Mouse (Mus musculus) embryo, embryonic 11.5 days (tissue): ENCODE measurements around the gene Nr5a2.

Experiments used
- DNase-seq: peaks from one replicate; pipeline ENCODE4 v3.0.0-alpha.2; 2012; ENCODE audit warnings: low read depth, low spot score

Nr5a2 gene

DNA sequence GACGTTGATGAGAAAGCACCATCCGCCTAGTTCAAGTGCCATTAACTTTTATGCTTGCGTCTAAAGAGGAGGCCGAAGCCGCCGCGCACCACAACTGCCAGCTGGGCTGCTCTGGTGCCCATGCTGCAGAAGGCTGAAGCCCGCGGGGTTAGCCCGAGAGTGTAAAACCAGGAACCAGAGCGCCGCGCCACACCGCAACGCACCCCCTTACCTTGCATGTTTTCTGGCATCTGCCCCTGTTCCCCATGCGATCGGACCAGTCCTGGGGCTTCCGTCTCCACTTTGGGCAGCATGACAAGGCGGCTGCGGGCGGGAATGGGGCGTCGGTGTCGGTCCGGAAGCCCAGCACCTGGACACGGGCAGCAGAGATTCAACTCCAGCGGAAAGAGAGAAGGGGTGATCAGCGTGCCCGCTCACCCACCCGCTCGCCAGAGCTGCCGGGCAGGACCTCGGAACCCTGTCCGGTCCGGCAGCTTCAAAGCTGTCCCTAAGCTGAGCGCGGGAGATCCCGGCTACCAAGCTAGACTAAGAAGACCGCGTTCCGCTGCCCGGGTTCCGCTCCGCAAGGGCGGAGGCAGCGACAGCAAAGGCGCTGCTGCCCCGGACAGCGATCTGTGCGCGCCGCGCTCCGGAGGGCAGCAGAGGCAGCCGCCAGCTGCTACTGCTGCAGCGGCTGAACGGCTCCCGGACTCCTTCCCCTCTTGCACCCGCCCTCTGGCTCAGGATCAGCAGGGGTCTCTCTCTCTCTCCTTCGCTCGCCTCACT, 11.6 kb downstream of the Nr5a2 start:
- DNase-seq, result peak; percentile 47

DNA sequence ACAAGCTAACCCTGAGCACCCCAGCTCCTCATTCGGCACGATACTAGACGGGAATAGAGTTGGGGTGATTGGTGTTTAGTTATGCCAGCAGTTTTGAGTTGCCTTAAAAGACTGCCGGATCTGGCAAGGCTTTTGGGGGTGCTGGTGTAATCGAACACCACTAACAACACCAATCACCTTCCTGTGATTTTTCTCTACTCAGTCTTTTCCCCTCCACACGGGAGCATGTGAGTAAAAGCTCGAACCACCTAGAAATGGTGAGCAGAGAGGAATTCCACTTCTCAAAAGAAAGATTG, 12.2 kb downstream of the Nr5a2 start:
- DNase-seq, result no peak

DNA sequence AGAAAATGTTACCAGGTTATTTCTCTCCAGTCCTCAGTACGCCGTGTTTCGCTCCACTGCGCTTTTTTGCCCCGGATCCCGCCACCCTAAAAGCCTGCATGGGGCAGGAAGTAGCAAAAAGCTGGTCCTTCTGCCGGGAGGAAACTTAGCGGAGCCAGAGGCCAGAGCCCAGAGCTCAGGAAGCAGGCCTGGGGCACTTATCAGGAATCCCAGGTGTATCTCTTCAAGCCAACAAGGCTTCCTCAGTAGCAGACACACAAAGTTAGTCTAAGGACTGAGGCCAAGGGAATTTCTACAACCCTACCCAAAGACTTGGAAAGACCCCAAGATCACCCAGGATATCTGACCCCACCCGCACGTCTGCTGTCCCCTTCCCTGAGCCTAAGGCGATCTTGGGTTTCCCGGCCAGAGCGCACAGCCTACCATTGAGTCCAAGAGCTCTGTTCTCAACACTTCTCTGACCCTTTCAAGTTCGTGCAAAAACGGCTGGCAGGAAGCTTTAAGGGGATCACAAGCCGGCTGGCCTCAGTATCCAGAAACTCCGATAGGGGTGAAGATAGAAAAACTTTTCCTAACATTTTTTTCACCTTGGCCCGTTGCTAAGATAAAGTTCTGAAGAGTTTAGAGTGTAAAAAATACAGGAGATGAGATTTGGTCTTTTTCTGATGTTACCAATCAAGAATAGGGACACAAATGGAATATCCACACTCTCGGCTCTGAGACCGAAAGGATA, 12.7 kb downstream of the Nr5a2 start:
- DNase-seq, result no peak

DNA sequence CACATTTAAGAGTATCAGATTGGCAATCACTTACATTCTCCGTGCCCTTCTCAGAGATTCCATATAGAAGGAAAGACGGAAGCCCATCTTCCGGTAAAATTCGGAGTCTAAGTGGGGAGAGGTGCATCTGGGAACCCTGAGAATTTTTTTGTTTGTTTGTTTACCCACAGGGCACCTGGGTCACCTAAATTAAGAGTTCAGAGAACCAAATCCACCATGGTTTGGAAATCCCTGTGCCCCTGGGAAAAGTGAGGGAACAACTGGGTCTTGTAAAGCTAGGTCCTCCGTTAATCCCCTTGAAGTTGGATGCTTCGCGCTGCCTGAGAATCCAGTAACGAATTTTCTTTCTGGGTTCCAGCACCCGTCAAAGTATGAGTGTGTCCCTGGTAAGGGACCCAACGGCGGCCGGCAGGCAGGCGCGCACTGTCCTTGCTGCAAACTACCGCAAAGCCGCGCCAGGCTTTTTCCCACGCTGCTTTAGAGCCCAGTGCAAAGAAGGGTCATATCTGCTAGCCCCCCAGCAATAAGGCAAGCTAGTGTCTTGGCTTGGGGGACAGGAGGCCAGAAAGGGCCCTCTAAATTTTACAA, 13.3 kb downstream of the Nr5a2 start:
- no peak for DNase-seq

DNA sequence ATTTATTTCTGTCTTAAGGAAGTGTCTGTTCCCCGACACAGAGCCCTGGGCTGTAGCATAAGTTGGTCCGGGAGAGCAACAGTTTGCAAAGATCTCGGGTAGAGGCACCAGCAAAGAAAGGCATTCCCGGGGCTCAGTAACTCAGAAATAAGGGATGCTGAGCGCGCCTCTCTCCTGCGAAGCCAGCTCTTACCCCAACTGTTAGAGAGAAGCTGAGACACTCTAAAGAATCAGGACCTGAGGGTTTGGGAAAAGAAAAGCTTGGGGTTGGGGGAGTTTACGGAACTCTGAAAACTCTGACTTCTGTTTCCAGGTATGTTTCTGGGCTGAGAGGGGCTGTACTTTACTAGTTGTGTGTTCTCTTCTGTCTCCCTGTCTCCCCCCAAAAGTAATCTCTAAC, 13.8 kb downstream of the Nr5a2 start:
- no peak for DNase-seq

DNA sequence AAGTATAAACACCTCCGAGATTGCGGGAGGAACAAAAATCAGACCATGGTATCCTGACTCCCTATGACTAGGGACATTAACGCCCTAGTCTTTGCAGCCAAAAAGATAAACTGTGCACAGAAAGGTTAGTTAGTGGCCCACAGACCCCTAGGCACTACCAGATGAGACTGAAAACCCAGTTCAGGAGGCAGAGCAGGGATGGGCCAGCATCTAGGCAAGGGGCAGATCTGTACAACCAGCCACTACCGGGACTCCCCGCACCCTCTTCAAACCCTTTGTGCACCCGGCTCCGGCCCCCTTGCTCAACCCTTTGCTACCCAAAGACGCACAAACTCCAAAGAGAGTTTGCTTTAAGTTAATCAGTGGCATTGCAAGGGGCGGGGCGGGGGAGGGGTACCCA, 14.4 kb downstream of the Nr5a2 start:
- DNase-seq, result no peak

DNA sequence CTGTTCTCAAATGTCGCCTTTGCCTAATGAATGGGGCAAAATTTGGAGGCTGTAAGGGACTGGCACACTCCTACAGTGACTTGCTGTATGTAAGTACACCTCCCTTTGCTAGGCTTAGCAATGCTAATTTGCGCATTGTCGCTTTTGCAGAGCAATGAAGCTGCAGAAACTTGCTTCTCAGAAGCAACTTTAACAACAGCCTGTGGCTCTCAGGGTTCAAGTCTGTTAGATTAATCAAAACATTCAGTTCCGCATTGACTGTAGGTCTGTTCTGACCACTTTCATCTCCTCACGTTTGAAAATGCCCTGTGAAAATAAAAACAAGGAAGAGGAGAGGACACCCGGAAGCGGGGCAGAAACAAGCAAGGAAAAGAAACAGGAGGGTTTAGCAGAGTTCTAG, 14.8 kb downstream of the Nr5a2 start:
- no peak for DNase-seq

DNA sequence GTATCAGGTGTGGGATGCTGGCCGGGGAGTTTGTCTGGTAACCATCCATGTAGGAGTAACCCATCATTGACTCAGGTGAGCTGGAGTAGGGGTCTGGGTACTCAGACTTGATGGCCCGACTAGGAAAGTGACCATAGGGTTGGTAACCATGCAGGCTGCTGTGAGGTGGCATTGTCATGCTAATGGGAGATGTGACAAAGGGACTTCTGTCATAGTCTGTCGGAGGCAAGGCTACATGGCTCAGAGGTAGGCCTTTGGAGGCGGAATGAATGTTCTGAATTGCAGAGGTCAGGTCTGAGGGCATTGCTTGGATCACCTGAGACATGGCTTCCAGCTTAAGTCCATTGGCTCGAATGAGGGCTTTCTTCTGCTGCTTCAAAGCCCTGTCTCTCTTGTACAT, 19.6 kb downstream of the Nr5a2 start:
- DNase-seq, result no peak

DNA sequence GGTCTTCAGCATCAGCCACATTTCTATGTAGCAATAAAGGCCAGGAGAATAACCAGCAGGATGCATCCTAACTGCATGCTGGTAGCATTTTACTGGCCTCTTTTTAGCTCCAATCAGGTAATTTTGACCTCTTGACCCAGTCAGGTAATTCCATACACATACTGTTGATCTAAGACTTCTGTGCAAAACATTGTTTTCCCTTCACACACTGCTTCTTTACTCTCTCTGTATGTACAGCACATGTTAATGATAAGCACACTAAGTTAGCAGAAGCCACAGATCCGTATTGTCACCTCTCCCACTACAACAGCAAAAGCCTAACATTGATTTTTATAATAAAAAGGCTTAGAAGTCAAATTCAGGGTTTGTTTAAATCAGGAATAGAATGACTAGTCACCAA, 21.0 kb downstream of the Nr5a2 start:
- no peak for DNase-seq

DNA sequence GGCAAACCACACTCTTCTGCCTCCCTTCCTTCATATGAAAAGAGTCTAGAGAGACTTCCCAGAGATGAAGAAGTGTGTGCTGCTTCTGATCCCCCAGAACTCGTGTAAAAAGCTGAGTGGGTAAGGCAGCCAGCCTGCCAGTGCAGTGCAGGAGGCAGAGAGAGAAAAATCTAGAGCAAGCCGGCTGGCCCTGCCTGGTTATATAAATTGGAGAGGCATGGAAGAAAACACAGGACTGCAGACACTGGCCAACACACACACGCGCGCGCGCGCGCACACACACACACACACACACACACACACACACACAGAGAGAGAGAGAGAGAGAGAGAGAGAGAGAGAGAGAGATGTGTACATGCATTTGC, 24.3 kb downstream of the Nr5a2 start:
- DNase-seq, result no peak

DNA sequence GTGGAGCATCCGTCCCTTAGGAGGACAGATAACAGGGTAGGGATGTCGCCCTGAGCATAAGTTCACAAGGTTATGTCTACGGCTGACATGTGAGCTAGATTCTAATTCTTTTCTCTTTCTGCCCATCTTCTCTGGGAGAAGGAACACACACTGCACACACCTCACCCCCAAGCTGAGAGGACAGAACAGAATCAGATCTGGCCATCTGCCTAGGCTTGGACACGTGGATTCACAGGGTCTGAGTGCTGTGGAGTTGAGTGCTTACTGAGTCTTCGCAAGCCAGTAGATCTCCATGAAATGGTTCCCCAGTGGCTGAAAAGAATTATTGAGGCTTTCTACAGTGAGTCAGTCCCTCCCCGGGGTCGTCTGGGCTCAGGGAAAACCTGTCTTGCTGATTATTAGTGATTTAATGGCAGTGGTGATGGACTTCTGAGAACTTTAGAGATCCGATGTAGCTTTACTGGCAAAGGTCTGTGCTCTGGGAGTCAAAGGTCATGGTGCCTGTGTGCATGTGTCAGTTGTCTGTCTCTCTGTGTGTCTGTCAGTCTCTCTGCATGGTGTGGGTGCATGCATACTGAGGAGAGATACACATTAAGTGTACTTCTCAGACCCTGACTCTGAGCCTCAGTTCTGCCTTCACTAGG, 24.8 kb downstream of the Nr5a2 start:
- no peak for DNase-seq

DNA sequence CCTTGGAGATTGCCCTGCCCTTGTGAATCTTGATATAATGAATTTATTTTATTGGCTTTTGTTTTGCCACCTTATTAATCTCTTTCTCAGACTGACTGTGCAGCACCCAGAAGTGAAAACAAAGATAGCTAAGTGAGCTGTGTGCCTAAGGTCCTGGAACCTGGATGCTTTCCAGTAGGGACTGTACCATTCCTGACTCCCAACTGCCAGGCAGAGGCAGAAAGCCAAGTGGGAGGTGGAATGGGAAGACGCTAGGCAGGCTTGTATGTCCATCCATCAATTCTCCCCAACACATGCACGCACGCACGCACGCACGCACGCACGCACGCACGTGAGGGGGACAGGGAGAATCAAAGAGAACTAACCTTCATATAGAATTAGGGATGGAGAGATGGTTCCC, 26.2 kb downstream of the Nr5a2 start:
- no peak for DNase-seq

DNA sequence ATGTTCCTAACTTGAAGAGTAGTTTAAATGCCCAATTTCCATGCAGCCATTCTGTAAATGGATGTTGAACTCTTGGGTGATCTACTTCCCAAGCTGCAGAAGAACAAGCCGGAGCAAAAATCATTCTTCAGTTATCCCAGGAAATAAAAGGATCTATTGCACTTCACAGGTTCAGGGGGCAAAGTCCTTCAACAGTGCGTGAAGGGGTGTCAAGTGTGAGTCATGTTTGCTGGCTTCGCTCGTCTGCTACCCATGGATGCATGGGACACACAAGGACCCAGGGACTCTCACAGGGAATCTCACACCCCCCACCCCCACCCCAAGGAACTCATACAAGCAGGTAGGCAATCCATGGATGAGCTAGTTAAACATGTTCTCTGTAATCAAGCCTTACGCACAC, 29.2 kb downstream of the Nr5a2 start:
- DNase-seq, result no peak

DNA sequence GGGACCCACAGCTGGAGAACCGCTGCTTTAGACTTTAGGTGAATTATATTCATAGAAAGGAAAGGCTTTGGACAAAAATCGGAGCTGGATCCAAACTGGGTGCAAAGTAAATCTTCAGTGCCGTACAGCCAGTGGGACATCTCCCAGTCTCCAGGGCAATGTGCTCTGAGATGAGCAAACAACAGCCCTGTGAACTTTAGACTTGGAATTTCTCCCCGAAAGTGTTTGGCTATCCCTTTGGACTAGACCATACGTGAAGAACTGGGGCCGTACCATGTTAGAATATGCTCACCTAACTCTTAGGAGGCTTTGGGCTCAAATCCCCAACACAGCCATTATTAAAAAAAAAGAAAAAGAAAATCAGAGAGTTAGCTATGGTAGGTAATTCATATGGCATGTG, 30.5 kb downstream of the Nr5a2 start:
- no peak for DNase-seq

DNA sequence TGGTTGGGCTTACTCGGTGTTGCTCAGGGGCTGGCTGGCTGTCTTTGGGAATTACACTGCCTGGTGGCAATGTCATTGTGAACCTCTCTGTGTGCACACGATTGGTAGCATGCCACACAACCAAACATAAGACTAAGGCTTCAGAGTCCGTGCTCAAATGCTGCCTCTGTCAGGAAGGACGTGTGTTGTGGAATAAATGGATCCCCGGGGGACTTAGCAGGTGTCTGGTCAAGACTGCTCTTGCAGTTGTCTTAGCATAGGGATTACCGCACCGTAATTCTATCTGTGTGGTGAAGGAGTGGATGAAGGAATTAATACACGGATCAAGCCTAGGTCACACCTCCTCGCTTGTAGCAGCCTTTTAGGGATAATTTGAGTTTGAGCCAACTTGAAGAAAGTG, 32.8 kb downstream of the Nr5a2 start:
- no peak for DNase-seq

DNA sequence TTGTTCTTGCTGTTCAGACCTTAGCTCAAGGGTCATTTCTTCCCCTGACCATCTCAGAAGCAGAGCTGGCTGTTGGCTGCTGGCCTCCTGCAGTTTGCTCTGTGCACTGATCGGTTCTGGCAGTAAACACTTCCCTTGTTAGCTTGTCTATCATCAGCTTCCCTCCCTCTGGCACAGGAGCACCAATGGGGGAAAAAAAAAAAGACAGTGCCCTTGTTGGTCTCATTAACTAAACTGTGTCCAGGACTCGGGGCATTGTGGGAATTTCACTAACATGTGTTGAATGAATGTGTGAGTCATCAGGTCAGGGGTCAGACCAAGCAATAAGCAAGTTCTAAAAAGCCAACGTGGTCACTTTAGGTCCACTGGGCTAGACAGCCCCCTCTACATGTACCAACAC, 34.2 kb downstream of the Nr5a2 start:
- no peak for DNase-seq

DNA sequence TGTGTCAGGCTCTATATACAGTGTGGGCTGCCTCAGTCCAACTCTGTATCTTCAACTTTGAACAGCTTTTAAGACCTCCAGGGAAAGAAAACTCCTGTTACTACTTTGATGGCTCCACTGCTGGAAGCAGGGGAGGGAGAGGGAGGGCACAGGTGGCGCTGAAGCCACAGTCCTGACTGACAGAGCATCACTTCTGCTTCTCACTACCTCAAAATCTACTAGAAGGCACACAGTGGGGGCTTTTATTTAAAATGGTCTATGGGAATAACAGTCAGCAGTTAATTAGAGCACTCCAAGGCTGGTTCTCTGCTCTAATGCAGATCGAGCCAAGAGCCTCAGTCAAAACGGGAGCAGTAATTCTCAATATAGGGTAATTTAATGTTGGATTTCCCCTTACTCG, 40.2 kb downstream of the Nr5a2 start:
- no peak for DNase-seq

DNA sequence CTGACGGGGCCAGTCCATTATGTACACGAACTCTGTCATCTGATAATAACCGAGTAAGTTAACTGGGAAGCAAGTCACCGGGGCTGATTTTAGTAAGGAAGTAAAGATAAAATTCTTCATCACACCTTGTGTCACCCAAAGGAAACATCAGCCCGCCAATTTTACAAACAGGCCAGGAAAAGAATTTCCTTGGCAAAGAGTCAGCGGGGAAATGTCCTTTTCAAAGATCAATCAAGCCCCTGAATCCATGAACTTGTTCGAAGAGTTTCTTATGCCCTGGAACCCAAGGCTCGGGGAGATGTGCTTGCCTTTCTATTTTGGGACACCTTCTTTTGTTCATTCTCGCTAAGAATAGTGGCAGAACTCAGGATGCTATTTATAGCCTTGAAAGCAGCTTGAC, 41.5 kb downstream of the Nr5a2 start:
- no peak for DNase-seq

DNA sequence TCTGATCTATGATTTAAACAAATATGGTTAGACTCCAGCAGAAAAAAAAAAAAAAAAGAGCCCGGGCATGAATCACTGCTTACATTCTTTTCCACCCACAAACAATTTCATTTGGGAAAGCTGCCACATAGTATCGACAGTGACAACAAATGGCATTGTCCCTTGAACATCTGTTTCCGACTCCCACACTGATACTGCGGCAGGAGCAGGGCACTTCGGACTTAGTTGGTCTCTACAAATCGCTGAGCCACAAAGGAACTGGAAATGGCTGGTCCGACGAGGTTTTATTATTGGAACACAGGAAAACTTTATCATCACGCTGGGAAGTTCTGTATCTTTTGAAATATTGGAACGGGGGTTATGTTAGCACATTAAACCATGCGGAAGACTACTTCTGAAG, 44.8 kb downstream of the Nr5a2 start:
- DNase-seq, result no peak

DNA sequence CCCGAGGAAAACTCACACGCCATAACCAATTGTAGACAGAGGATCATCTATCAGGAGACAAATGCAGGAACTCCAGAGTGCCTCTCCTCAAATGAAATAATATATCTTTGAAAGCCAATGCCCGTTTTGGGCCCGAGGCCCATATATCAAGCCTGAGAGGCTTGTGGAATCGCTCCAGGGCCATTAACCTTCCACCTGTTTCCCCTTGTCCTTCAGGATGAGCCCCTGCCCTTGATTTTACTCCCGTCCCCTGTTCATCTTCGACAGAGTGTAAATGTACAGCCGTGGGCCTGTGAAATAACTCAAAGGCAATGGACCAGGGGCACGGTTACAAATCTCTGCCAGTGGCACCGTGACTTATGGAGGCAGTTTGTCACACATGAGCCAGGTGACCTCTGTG, 48.3 kb downstream of the Nr5a2 start:
- no peak for DNase-seq

DNA sequence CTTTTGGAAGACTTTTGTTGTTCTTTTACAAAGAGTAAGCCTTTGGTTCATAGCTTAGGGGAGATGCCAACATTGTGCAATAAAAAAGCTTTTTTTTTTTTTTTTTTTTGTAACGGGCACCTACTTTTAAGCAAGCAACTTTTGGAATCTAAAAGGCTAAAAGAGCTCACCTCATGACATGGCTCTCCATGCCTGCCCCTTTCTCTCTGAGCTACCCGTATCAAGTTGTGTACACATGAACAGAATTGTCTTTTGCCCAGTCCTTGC, 48.7 kb downstream of the Nr5a2 start:
- no peak for DNase-seq

DNA sequence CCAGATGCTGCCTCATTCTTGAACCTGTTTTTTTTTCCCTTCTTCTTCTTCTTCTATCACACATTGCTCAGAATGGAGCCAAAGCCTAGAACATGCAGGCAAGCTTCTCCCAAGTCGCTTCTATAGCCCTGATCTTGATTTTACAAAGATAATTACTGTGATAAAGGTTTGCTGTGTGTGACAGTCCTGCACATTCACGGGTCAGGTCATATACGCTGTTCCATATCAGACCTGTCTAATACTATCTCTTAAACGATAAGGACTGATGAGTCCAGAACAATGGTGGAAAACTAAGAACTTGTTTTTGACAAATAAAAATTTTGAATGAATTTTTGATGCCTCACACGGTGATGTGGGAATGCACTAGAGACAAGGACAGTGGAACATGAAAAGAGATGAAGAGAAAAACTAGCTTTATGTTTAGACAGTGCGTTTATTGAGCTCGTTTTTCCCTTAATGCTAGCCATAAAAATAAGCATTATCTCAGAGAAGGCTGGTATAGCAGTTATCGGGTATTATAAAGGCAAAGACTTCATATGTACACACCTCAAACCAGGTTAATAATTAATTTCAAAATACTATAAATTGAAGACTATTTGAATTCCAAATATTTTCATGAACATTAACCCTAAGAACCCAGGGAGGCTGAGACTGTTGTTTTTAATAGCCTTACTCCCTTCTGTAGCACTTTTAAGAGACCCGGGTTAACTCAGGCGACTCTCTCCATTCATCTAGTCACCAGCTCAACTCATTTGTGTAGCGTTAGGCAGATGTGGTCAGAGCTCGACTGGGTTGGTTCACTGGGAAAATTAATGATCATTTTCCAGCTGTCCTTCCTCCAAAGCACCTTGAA, 49.3 kb downstream of the Nr5a2 start:
- DNase-seq, result no peak
